Mouse (Mus musculus): ENCODE results near the gene Olfr984.

DNA sequence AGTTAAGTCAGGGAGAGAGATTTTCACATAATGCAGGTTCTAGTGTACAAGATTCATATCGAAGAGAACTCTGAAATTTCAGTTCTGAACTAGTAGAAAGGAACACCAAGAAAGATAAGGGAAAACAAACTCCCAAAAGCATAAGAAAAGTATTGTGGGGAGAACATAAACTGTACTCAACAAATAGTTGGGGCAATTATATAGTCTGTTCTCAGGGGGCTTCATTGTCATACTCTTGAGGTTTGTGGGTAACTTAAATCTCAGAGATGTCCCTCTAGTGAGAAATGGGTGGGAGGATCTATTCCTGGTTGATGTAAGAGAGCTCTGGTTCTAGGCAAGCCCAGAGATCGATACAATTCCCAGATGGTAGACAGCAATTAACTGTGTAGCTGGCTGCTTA lies 40.5 kb downstream of the Olfr984 start, which contains the start of gene Olfr982:
- TF ChIP-seq POLR2A (IDR thresholded peaks at IDR 0.05; ENCODE audit: insufficient read length, low read depth) (no peak), POLR2AphosphoS2 (IDR thresholded peaks at IDR 0.05; ENCODE audit: insufficient read length, low read depth) (no peak), TCF12 (IDR thresholded peaks at IDR 0.05; ENCODE audit: insufficient read depth, poor library complexity, severe bottlenecking) (no peak), SRF (IDR thresholded peaks at IDR 0.05; ENCODE audit: control insufficient read depth, insufficient read length, low read depth) (no peak), USF1 (IDR thresholded peaks at IDR 0.05; ENCODE audit: low read depth) (no peak), MAX (IDR thresholded peaks at IDR 0.05; ENCODE audit: low read depth) (no peak), E2F4 (IDR thresholded peaks at IDR 0.05; ENCODE audit: insufficient read depth) (no peak), CEBPB (IDR thresholded peaks at IDR 0.05; ENCODE audit: insufficient read depth, poor library complexity, severe bottlenecking) (no peak), MYOD1 (IDR thresholded peaks at IDR 0.05; ENCODE audit: control insufficient read depth in 1 of 3, insufficient read length in 2 of 3, low read depth in 2 of 3) (no peak), REST (IDR thresholded peaks at IDR 0.05; ENCODE audit: insufficient read depth, insufficient read length) (no peak), MYOG (IDR thresholded peaks at IDR 0.05; ENCODE audit: control insufficient read depth in 1 of 3, insufficient read depth in 1 of 3, insufficient read length in 2 of 3, low read depth in 2 of 3) (no peak)

All from myocyte (in vitro differentiated cells).